Mouse (Mus musculus): ENCODE measurements around the gene Fastkd5. TPM values are rescaled to one million over a fixed set of nuclear protein-coding genes. Genes with fewer than 3 reads are reported as not detected.

Gene Fastkd5
- polyA plus RNA-seq, 1 experiment from 2014 or later: 16.9 TPM

GRCm38 (mm10) chr2:130632416-130632815, 2.6 kb upstream of the Fastkd5 start:
- Histone ChIP-seq H3K4me2 (replicated peaks) (no peak overlapping the region), H3K9ac (no peak overlapping the region), H3K27ac (no peak overlapping the region), H3K4me3 (no peak overlapping the region), H3K27me3 (peaks cover 42% of the 10 kb centered on the region), H3K9me3 (replicated peaks) (no peaks in the 10 kb centered on the region), H3K4me1 (peaks cover 38% of the 10 kb centered on the region), H3K36me3 (peaks cover 3% of the 10 kb centered on the region)
- WGBS: 79% methylated on average over 1 of the region's 1 CpGs
- no peak for ATAC-seq (ENCODE audit: low FRiP score)

GRCm38 (mm10) chr2:130629080-130629838, 568 bp downstream of the Fastkd5 start:
- ATAC-seq (ENCODE audit: low FRiP score): peak; percentile 55
- 2% methylated on average over 37 of the region's 37 CpGs for WGBS
- H3K4me1 ChIP-seq: peaks cover 18% of the 10 kb centered on the region
- peak overlapping the region; percentile 99 for H3K4me3 ChIP-seq
- H3K9me3 ChIP-seq (replicated peaks): no peaks in the 10 kb centered on the region
- peak overlapping the region; percentile 93 for H3K9ac ChIP-seq
- H3K27me3 ChIP-seq: peaks cover 11% of the 10 kb centered on the region
- peak overlapping the region; percentile 95 for H3K4me2 ChIP-seq (replicated peaks)
- H3K36me3 ChIP-seq: peaks cover 19% of the 10 kb centered on the region
- peak overlapping the region; percentile 74 for H3K27ac ChIP-seq

GRCm38 (mm10) chr2:130628424-130628823, 1.4 kb downstream of the Fastkd5 start:
- no peak for ATAC-seq (ENCODE audit: low FRiP score)
- H3K4me3 ChIP-seq: no peak overlapping the region
- peak overlapping the region; percentile 95 for H3K4me2 ChIP-seq (replicated peaks)
- H3K9me3 ChIP-seq (replicated peaks): no peaks in the 10 kb centered on the region
- 58% methylated on average over 3 of the region's 3 CpGs for WGBS
- H3K9ac ChIP-seq: no peak overlapping the region
- H3K27ac ChIP-seq: no peak overlapping the region
- peaks cover 10% of the 10 kb centered on the region for H3K4me1 ChIP-seq
- peaks cover 27% of the 10 kb centered on the region for H3K36me3 ChIP-seq
- H3K27me3 ChIP-seq: peaks cover 2% of the 10 kb centered on the region

GRCm38 (mm10) chr2:130618972-130619371, 10.9 kb downstream of the Fastkd5 start:
- 96% methylated on average over 7 of the region's 7 CpGs for WGBS
- H3K36me3 ChIP-seq: peaks cover 51% of the 10 kb centered on the region
- H3K9ac ChIP-seq: no peak overlapping the region
- no peak for ATAC-seq (ENCODE audit: low FRiP score)
- H3K27me3 ChIP-seq: no peaks in the 10 kb centered on the region
- no peaks in the 10 kb centered on the region for H3K9me3 ChIP-seq (replicated peaks)
- no peak overlapping the region for H3K4me2 ChIP-seq (replicated peaks)
- no peaks in the 10 kb centered on the region for H3K4me1 ChIP-seq
- no peak overlapping the region for H3K27ac ChIP-seq
- H3K4me3 ChIP-seq: no peak overlapping the region

- Histone ChIP-seq H3K4me1 (no peaks in the 10 kb centered on the region), H3K9ac (no peak overlapping the region), H3K27me3 (no peaks in the 10 kb centered on the region), H3K9me3 (replicated peaks) (no peaks in the 10 kb centered on the region), H3K4me2 (replicated peaks) (no peak overlapping the region), H3K4me3 (no peak overlapping the region), H3K36me3 (peaks cover 32% of the 10 kb centered on the region), H3K27ac (no peak overlapping the region)
- no peak for ATAC-seq (ENCODE audit: low FRiP score)
- WGBS: 62% methylated on average over 3 of the region's 3 CpGs
Observed at GRCm38 (mm10) chr2:130613091-130613490, 16.7 kb downstream of the Fastkd5 start.

GRCm38 (mm10) chr2:130602195-130602594, 27.6 kb downstream of the Fastkd5 start:
- Histone ChIP-seq H3K4me1 (no peaks in the 10 kb centered on the region), H3K27ac (no peak overlapping the region), H3K9ac (no peak overlapping the region), H3K4me2 (replicated peaks) (no peak overlapping the region), H3K4me3 (no peak overlapping the region), H3K27me3 (no peaks in the 10 kb centered on the region), H3K9me3 (replicated peaks) (no peaks in the 10 kb centered on the region), H3K36me3 (peaks cover 55% of the 10 kb centered on the region)
- ATAC-seq (ENCODE audit: low FRiP score): no peak
- 85% methylated on average over 4 of the region's 4 CpGs for WGBS

- Histone ChIP-seq H3K36me3 (peaks cover 66% of the 10 kb centered on the region), H3K9me3 (replicated peaks) (no peaks in the 10 kb centered on the region), H3K27me3 (no peaks in the 10 kb centered on the region), H3K9ac (no peak overlapping the region), H3K4me3 (no peak overlapping the region), H3K27ac (no peak overlapping the region), H3K4me1 (no peaks in the 10 kb centered on the region), H3K4me2 (replicated peaks) (no peak overlapping the region)
- no peak for ATAC-seq (ENCODE audit: low FRiP score)
- 71% methylated on average over 3 of the region's 3 CpGs for WGBS
Observed at GRCm38 (mm10) chr2:130598399-130598798, 31.4 kb downstream of the Fastkd5 start.

- Histone ChIP-seq H3K36me3 (peaks cover 60% of the 10 kb centered on the region), H3K9me3 (replicated peaks) (no peaks in the 10 kb centered on the region), H3K27me3 (no peaks in the 10 kb centered on the region), H3K27ac (no peak overlapping the region), H3K4me1 (no peaks in the 10 kb centered on the region), H3K9ac (no peak overlapping the region), H3K4me3 (no peak overlapping the region), H3K4me2 (replicated peaks) (no peak overlapping the region)
- ATAC-seq (ENCODE audit: low FRiP score): no peak
- 26% methylated on average over 1 of the region's 1 CpGs for WGBS
Observed at GRCm38 (mm10) chr2:130597601-130598010, 32.2 kb downstream of the Fastkd5 start.

- Histone ChIP-seq H3K27ac (no peak overlapping the region), H3K36me3 (peaks cover 59% of the 10 kb centered on the region), H3K4me1 (no peaks in the 10 kb centered on the region), H3K9ac (no peak overlapping the region), H3K4me3 (no peak overlapping the region), H3K9me3 (replicated peaks) (no peaks in the 10 kb centered on the region), H3K4me2 (replicated peaks) (no peak overlapping the region), H3K27me3 (no peaks in the 10 kb centered on the region)
- 85% methylated on average over 1 of the region's 1 CpGs for WGBS
- no peak for ATAC-seq (ENCODE audit: low FRiP score)
Observed at GRCm38 (mm10) chr2:130595596-130595995, 34.2 kb downstream of the Fastkd5 start.

GRCm38 (mm10) chr2:130591016-130591415, 38.8 kb downstream of the Fastkd5 start:
- 93% methylated on average over 2 of the region's 2 CpGs for WGBS
- Histone ChIP-seq H3K9me3 (replicated peaks) (no peaks in the 10 kb centered on the region), H3K27me3 (no peaks in the 10 kb centered on the region), H3K9ac (no peak overlapping the region), H3K4me2 (replicated peaks) (no peak overlapping the region), H3K27ac (no peak overlapping the region), H3K4me1 (no peaks in the 10 kb centered on the region; the same call in 1 of the 2 replicates), H3K36me3 (peaks cover 35% of the 10 kb centered on the region), H3K4me3 (no peak overlapping the region)
- no peak for ATAC-seq (ENCODE audit: low FRiP score)

GRCm38 (mm10) chr2:130589761-130590160, 40.1 kb downstream of the Fastkd5 start:
- Histone ChIP-seq H3K9me3 (replicated peaks) (no peaks in the 10 kb centered on the region), H3K9ac (no peak overlapping the region), H3K27me3 (no peaks in the 10 kb centered on the region), H3K27ac (no peak overlapping the region), H3K36me3 (peaks cover 24% of the 10 kb centered on the region), H3K4me2 (replicated peaks) (no peak overlapping the region), H3K4me3 (no peak overlapping the region), H3K4me1 (no peaks in the 10 kb centered on the region; the same call in 1 of the 2 replicates)
- no peak for ATAC-seq (ENCODE audit: low FRiP score)
- WGBS: 98% methylated on average over 2 of the region's 2 CpGs

GRCm38 (mm10) chr2:130589157-130589556, 40.7 kb downstream of the Fastkd5 start:
- Histone ChIP-seq H3K4me2 (replicated peaks) (no peak overlapping the region), H3K4me3 (no peak overlapping the region), H3K9me3 (replicated peaks) (no peaks in the 10 kb centered on the region), H3K9ac (no peak overlapping the region), H3K36me3 (peaks cover 22% of the 10 kb centered on the region), H3K27ac (no peak overlapping the region), H3K27me3 (peaks cover 3% of the 10 kb centered on the region; the same call in 1 of the 2 replicates), H3K4me1 (no peaks in the 10 kb centered on the region; the same call in 1 of the 2 replicates)
- ATAC-seq (ENCODE audit: low FRiP score): no peak
- WGBS: 54% methylated on average over 4 of the region's 4 CpGs

- H3K4me1 ChIP-seq: no peaks in the 10 kb centered on the region; the same call in 1 of the 2 replicates
- no peaks in the 10 kb centered on the region for H3K9me3 ChIP-seq (replicated peaks)
- WGBS: 88% methylated on average over 2 of the region's 2 CpGs
- H3K4me2 ChIP-seq (replicated peaks): no peak overlapping the region
- H3K36me3 ChIP-seq: peaks cover 21% of the 10 kb centered on the region
- no peak for ATAC-seq (ENCODE audit: low FRiP score)
- H3K27me3 ChIP-seq: peaks cover 9% of the 10 kb centered on the region
- no peak overlapping the region for H3K27ac ChIP-seq
- H3K4me3 ChIP-seq: no peak overlapping the region
- no peak overlapping the region for H3K9ac ChIP-seq
Observed at GRCm38 (mm10) chr2:130588373-130588772, 41.5 kb downstream of the Fastkd5 start.
